Mouse (Mus musculus) monocyte, adult 5-6 weeks (primary cell): ENCODE results near the gene 1700067K01Rik. TPM values are rescaled to one million over a fixed set of nuclear protein-coding genes. Genes with fewer than 3 reads are reported as not detected.

Source experiments
- ATAC-seq: fragments of 153-309, 156-312 bp; replicated peaks from 2 replicates; pipeline ENCODE4 v1.8.0; 2017; ENCODE audit warnings: mild to moderate bottlenecking; ENCODE audit not compliant: low TSS enrichment, insufficient number of reproducible peaks, severe bottlenecking, poor library complexity, low FRiP score
- total RNA-seq: library from RNA; stranded (forward); fragments of 200-1000, 200-491, 200-594 nt; gene quantifications from 3 replicates; pipeline ENCODE4 v1.2.3, GENCODE M21; 2017

Gene 1700067K01Rik
- total RNA-seq: not detected in 3 replicates

- ATAC-seq: no peak
These were observed at the start of gene 1700067K01Rik for GRCm38 (mm10) chr8:84001281-84002000. TSS of gene 1700067K01Rik (plus strand) at chr8:84001502.

- ATAC-seq: no peak; the same call in 1 of the 2 replicates
These were observed 46.6 kb upstream of the 1700067K01Rik start for GRCm38 (mm10) chr8:83954749-83955105.

- ATAC-seq: peak; percentile 95
These were observed 46.0 kb upstream of the 1700067K01Rik start, which contains the start of the genes Gm10644 and Asf1b for GRCm38 (mm10) chr8:83955106-83955957. TSS of gene Gm10644 (minus strand) at chr8:83955205. TSS of gene Asf1b (plus strand) at chr8:83955507.

- no peak for ATAC-seq
These were observed 45.4 kb upstream of the 1700067K01Rik start for GRCm38 (mm10) chr8:83955958-83956218.

- ATAC-seq: no peak
These were observed 44.5 kb upstream of the 1700067K01Rik start for GRCm38 (mm10) chr8:83956789-83957188.

GRCm38 (mm10) chr8:83964015-83964765, 37.1 kb upstream of the 1700067K01Rik start:
- no peak for ATAC-seq

GRCm38 (mm10) chr8:83967701-83968100, 33.6 kb upstream of the 1700067K01Rik start:
- ATAC-seq: no peak

GRCm38 (mm10) chr8:83971121-83971520, 30.2 kb upstream of the 1700067K01Rik start:
- ATAC-seq: no peak

GRCm38 (mm10) chr8:83971661-83972060, 29.6 kb upstream of the 1700067K01Rik start:
- ATAC-seq: no peak

- ATAC-seq: peak; percentile 99
These were observed 28.9 kb upstream of the 1700067K01Rik start, which contains the start of gene Prkaca for GRCm38 (mm10) chr8:83972150-83973120. TSS of gene Prkaca (plus strand) at chr8:83972993.

GRCm38 (mm10) chr8:83973161-83974031, 27.9 kb upstream of the 1700067K01Rik start:
- no peak for ATAC-seq

GRCm38 (mm10) chr8:83974521-83974920, 26.8 kb upstream of the 1700067K01Rik start:
- no peak for ATAC-seq

GRCm38 (mm10) chr8:83976101-83976630, 25.1 kb upstream of the 1700067K01Rik start:
- ATAC-seq: no peak

- no peak for ATAC-seq
These were observed 24.4 kb upstream of the 1700067K01Rik start for GRCm38 (mm10) chr8:83976779-83977350.

GRCm38 (mm10) chr8:83977646-83978045, 23.7 kb upstream of the 1700067K01Rik start:
- no peak for ATAC-seq

- ATAC-seq: no peak
These were observed 23.1 kb upstream of the 1700067K01Rik start for GRCm38 (mm10) chr8:83978200-83978599.

- ATAC-seq: no peak
These were observed 21.1 kb upstream of the 1700067K01Rik start for GRCm38 (mm10) chr8:83980250-83980649.
